Mouse (Mus musculus) gastrocnemius, adult 8-10 months (tissue): ENCODE results near the gene Ehd4. TPM values are rescaled to one million over a fixed set of nuclear protein-coding genes. Genes with fewer than 3 reads are reported as not detected.

Experiments used
- DNase-seq, 2 experiments: peaks; one replicate each; pipeline ENCODE4 v3.0.0; 2022; ENCODE audit warnings: low spot score in 2 of 2
- total RNA-seq, 4 experiments: library from RNA; stranded (reverse); gene quantifications; 2 replicates each; pipeline ENCODE4 v1.2.4; 2022

The Ehd4 gene
- 10 to 100 TPM; 19.2 to 29.3 (median 25.5) TPM for total RNA-seq

DNA sequence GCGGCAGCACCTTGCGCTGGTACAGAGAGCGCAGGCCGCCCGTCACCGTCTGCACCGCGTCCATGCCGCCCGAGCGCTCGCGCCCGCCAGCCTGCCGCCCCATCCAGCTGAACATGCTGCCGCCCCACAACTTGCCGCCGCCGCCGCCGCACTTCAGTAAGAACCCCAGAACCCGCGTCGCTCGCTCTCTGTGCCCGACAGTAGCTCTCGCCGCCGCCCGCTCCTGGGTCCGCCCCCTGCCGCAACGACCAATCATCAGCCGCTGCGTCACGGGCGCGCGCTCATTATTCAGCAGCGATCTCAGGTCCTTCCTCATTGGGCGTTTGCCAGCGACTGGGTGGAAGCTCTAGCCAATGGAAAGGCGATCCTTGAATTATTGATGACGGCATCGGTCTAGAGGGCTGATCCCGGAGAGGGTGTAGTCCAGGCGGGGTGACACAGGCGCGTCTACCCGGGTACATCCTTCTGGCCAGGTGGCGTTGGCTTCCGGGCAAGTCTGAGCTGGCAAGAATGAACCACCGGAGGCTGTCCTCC lies at the start of gene Ehd4:
Gene Ehd4, minus strand, starts transcription at position 246 of the 534 bp plus-strand sequence.
- peak; percentile 97 for DNase-seq

GRCm38 (mm10) chr2:120203742-120204141 lies 49.3 kb upstream of the Ehd4 start:
- DNase-seq: peak in 1 of 2 experiments; percentile 44

DNA sequence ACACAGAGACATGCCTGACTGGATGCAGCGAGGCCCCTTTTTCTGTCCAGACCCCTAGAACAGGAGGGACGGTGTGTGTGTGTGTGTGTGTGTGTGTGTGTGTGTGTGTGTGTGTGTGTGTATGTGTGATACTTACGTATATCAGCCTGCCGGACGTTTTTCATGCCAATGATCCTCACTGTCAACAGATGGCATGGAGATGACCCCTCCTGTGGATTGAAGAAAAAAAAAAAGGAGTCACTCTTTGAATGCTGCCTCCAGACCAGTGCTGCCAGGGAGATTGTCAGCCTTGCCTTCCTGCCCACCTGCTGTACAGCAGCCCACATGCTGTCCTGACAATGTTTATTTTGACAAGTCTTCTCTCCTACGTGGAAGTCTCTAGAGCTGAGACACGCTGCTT lies 45.7 kb upstream of the Ehd4 start:
- no peak for DNase-seq

DNA sequence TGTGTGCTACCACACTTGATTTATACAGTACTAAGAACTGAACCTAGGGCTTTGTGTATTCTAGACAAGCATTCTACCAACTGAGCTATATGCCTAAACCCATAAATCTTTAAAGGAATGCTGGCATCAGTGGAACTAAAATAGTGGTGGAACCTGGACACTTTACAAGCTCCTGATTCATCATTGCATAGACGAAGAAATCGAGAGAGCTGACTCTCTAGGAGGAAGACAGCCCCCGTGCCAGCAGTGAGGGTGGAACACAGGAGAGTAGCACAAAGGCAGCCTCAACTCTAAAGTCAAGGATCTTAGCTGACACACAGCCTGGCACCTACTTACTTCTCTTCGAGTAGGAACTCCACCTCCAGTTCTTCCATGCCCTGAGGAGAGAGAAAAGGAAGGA lies 33.8 kb upstream of the Ehd4 start:
- DNase-seq: no peak

GRCm38 (mm10) chr2:120187583-120187982 lies 33.2 kb upstream of the Ehd4 start:
- DNase-seq: no peak

DNA sequence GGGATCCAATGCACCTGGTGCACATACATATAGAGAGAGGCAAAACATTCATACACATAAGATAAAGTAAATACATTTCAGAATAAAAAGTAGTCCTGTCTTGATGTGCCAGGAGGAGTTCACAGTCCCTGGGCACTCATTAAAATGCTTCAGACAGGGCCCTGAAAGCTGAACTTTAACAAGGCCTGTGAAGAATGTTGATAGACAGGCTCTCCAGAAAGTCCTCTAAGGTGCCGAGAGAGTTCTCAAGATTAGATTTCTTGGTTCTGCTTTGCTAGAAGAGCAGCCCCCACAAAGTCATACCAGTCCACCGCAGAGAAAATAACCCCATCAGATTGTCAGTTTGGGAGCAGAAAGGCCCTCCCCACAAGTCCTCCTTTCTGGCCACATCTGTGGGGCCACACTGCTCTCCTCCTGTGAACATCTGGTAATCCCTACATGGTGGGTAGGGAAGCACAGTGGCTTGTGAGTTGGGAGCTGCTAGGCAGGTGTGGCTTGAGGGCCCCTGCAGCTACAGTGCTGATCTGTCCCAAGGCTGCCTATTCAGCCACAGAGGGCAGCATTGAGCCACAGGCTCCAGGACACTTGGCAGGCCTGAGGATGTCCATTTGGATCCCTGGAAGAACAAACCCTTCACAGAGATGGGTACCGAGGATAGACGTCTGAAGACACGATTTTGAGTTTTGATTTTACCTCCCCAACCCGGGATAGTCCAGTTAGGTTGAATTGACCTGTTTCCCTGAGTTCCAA lies 31.3 kb upstream of the Ehd4 start:
- no peak for DNase-seq

- no peak for DNase-seq
Measured at GRCm38 (mm10) chr2:120178936-120179335, 24.5 kb upstream of the Ehd4 start.

DNA sequence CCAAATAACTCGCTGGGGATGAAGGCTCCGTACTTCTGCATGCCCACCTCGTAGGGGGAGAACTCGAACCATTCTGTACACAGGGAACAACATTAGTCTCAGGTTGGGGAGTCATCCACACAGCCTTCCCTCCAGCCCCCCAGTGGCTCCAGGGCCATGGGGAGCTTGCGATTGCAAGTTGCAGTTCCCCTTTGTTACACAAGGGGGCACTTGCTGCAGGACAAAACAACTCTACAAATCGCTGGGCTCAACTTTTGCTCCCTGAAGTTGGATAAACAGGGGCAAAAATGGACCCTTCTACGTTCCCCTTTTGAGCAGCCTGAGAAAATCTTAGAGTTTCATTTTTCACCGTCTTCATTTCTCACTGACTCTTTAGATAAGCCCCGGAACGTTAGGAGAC lies 19.3 kb upstream of the Ehd4 start:
- no peak for DNase-seq

DNA sequence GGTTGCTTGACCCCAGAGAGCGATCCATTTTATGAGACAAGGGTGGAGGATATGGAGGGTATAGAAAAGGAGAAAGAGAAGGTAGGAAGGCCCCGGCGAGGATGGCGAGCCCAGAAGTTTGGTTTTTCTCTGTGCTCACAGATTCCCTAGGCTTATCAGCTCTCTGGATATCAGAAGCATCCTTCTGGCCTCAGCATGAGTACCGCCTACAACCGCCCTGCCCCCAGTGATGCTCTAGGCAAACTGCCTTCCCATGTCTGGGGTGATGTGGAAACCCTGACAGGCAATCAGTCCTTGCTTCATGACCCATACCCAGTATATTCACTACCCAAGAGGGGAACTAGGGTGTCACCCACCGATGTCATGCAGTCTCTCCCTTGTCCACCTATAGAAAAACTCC lies 17.0 kb upstream of the Ehd4 start:
- no peak for DNase-seq

- no peak for DNase-seq
Measured at GRCm38 (mm10) chr2:120170726-120171125, 16.3 kb upstream of the Ehd4 start.

DNA sequence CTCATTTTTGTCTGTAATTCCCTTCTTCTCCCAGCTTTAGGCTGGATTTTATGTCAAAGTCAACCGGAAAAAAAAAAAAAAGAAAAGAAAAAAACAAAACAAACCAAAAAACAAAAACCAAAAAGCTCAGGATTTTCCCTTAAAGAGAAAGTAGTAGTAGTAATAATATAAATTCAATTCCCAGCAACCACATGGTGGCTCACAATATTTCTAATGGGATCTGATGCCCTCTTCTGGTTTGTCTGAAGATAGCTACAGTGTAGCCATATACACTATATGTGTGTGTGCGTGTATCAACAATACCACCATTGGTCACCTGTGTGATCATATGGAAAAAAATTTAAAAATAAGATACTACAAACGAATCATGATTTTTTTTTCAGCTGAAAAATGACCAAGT lies 15.0 kb upstream of the Ehd4 start:
- DNase-seq: no peak

DNA sequence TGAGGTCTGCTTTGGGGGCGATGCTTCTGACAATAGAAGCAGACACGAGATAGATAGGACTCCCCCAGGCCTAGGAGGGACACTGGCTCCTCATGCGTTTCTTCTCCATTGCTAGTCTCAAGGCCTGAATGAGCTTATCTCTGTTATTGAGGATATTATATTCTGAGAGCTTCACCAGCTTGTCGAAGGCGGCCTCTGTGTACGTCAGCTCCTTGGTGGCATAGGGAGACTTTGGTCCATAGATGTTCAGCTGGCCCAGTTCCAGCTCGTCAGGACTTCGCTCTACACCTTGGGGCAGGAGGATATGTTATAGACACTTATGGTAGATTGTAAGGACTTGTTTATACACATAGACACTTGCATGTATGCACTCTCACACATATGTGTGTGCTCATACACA lies 13.4 kb upstream of the Ehd4 start:
- no peak for DNase-seq

DNA sequence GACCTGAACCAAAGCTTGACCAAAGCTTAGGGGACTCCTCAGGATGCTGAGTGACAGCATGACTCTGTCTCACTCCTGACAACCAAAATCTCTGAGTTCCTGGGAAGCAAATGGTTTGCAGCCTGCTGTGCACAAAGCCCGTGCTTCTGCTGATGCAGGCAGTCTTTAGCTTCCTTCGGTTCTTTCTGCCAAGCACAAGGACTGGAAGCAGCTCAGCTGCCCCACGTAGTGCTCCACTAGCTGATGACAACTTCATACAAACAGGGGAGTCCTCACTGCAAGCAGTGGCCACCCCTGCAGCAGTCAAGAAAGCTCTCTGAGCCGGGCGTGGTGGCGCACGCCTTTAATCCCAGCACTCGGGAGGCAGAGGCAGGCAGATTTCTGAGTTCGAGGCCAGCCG lies 11.1 kb upstream of the Ehd4 start:
- no peak for DNase-seq

DNA sequence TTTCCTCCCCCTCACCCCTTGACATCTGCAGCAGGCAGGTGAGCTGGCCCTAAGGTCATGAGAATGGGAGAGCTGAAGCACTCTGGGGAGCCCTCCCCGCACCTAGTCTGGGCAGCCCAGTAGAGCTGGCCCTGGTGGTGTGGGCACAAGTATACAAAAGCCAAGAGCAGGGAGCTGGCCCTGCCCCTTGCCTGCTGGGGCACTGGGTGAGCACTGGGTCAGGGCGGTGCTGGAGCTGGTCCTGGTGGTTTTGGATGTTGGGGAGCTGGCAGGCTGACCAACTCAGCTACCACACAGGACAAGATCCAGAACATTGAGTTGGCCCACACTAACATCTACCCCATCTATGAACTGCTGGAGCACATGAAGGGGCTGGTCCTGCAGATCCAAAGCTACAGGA lies 5.0 kb upstream of the Ehd4 start:
- peak; percentile 57 to 78 for DNase-seq

DNA sequence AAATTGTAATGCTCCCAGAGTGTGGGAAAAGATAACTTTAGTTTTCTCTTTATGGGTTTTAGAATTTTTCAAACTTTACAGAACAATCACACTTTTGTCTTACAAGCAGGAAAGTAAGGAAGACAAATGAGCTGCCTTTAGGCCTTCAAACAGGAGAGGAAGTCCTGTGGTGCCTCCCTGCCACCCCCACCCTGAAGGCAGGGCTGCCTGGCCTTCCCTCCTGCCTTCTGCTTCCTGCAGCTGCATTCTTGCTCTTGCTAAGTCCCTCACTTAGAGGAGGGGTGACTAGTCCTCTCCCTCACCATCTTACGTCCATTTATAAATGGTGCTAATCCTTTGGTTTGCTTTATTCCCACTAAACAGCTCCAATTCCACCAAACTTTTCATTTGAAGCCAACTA lies 4.4 kb upstream of the Ehd4 start:
- DNase-seq: no peak

DNA sequence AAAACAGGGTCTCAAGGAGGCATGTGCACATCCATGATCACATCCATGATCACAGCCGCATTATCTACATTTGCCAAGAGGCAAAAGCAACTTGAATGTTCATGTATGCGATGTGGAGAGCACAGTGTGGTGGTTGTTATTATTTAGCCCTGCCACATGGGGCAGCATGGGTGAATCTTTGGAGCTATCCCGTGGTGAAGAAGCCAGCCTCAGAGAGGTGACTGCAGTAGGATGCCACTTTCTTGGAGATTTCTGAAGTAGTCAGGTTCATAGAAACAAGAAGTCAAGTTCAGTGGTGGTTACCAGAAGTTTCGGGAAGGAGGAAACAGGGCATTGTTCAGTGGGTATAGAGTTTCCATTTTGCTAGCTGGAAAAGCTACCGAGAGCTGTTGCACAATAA lies 3.6 kb upstream of the Ehd4 start:
- DNase-seq: no peak

DNA sequence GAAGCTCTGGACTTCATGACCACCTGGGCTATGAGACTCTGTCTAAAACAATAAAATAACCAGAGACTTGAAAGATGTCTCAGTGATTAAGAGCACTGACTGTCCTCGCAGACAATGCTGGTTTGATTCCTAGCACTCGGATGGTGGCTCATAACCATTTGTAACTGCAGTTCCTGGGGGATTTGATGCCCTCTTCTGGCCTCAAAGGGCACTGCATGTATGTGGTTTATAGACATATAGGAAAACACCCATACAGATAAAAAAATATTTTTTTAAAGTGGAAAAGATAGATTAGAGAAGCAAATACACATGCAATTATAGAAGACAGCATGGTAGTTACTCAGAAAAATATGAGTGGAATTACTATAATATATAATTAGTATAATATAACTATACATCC lies 3.2 kb upstream of the Ehd4 start:
- DNase-seq: no peak

DNA sequence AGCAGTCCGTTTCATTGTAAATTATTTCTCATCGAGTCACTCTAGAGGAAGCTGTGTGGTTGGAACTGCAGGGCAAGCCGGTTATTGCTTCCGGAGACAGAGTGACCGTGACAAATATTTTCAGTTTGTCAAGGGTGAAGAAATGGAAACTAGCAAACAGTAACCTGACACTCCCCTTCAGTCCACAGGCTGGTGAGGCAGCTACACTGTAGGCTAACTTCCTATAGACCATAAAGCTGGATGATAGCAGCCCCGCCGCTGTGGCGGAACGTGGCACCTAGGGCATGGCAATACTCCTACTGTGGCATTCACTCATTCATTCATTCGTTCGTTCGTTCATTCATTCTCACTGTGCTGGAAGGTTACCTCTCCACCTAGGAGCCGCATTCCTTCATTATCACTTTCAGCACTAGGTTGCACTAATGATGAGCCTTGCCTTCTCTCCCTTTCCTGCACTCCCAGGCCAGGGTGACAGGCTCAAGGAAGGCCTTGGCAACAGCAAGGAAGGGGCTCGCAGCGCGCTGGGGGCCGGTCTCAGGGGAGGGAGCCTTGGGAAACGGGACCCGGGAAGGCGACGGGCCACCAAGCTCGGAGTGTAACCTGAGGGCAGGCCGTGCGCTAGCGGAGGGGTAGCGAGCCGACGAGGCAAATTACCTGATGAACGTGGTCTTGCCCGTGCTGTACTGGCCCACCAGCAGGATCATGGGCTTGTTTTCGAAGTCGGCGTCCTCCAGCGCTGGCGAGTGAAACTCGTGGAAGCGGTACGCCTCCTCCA lies 633 bp downstream of the Ehd4 start:
- no peak for DNase-seq

DNA sequence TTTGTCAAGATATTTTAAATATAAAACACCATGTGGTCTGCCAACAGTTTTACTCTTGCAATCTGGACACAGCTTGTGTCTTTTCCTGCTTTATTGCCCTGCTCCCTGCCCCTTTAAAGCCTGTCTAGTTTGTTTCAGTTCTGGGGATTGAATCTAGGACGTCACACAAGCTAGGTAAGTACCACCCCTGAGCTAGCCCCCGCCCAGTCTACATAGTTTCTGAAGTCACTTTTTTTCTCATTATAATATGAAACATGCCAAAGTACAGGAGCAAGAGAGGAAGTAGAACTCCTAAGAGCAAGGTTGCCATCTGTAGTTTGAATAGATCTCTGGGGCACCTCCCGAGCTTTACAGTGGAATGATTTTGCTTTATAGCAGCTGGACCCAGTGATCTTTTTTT lies 3.8 kb downstream of the Ehd4 start:
- no peak for DNase-seq

- no peak for DNase-seq
Measured at GRCm38 (mm10) chr2:120149634-120150033, 4.8 kb downstream of the Ehd4 start.

DNA sequence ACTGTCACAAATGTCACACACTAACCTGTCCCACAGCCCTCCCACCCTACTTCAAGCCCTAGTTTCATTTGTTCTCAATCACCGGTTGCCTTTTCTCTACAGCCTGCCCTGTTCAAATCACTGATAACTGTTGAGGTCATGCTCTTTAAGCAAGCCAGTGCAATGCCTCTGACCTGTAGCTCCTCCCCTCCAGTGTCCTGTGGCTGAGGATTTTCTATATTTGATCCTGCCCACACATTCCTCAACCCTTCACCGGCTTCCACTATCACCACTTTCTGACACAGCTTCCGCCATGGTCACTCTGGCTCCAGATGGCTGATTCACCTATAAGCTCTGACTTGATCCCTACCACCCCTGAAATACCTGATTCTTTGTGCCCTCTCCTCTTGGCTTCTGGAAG lies 6.4 kb downstream of the Ehd4 start:
- DNase-seq: no peak

GRCm38 (mm10) chr2:120147364-120147763 lies 7.0 kb downstream of the Ehd4 start:
- no peak for DNase-seq

DNA sequence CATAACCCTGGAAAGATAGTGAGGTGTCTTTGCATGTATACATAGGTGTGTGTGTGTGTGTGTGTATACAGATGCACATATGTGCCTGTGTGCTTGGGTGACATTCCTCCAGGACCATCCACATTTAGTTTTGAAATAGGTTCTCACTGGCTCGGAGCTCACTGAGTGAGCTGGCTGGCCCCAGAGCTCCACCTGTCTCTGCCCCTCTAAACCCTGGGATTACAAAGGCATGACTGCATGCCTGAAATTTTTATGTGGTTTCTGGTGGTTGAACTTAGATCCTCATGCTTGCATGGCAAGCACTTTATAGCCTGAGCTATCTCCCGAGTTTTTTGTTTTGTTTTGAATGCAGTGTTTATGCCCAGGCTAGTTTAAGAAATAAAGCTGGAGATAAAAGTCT lies 7.9 kb downstream of the Ehd4 start:
- DNase-seq: no peak
